Mouse (Mus musculus): ENCODE data around the gene Wnt9b. TPM values are rescaled to one million over a fixed set of nuclear protein-coding genes. Genes with fewer than 3 reads are reported as not detected.
"Not testable (repeated sequence)": the region's sequence is repeated elsewhere in the genome, so short reads cannot be mapped to it uniquely, and the experiment has no call there.

Gene Wnt9b
- under 1 TPM in 1 of 2 experiments, not detected in 1; 0.07 TPM for total RNA-seq (2021)
- long read RNA-seq, experiment 1, result 0 reads
- long read RNA-seq, experiment 2, result 0 reads

GRCm38 (mm10) chr11:103749306-103750089 lies at the start of gene Wnt9b:
Gene Wnt9b, minus strand, starts transcription at chr11:103749821.
- no peak for DNase-seq (ENCODE audit: low spot score)

DNA sequence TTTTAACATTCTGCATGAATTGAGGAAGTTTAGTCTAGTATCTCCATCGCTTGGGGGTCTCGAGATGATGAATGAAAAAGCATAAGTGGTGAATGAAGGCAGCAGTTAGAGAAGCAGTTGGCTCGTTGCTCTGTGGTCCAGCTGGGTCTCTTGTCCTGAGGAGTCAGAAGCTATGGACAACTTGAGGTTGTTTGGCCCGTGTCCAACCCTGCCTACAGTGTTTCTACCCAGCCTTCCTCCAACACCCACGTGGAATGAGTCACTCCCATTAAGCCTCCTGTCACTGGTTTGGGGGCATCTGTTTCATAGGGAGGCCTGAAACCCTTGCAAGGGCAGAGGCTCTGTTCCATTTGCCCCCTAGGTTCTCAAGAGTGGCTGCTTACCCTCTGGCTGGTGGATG lies 40.3 kb upstream of the Wnt9b start:
- DNase-seq (ENCODE audit: low spot score), result no peak

DNA sequence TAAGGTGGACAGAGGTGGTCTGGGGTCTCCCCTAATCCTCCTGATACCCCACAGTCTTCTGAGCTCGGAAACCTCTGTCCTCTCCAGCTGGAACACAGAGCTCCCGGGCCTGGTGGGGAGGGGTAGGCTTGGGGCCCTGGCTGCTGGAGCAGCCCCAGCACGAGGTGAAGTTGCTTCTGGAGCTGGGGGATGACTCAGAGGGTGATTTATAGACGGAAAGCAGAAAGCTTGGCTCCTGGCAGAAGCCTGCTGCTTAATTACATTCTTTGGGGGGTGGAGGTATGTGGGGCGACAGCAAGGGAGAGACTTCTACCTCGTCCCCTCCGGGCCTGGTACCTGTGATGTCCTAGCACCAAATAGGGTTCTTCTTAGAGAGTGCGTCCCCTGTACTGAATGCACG lies 30.5 kb upstream of the Wnt9b start:
- no peak for DNase-seq (ENCODE audit: low spot score)

- DNase-seq (ENCODE audit: low spot score), result no peak
Observed at GRCm38 (mm10) chr11:103774228-103774530, 24.6 kb upstream of the Wnt9b start.

DNA sequence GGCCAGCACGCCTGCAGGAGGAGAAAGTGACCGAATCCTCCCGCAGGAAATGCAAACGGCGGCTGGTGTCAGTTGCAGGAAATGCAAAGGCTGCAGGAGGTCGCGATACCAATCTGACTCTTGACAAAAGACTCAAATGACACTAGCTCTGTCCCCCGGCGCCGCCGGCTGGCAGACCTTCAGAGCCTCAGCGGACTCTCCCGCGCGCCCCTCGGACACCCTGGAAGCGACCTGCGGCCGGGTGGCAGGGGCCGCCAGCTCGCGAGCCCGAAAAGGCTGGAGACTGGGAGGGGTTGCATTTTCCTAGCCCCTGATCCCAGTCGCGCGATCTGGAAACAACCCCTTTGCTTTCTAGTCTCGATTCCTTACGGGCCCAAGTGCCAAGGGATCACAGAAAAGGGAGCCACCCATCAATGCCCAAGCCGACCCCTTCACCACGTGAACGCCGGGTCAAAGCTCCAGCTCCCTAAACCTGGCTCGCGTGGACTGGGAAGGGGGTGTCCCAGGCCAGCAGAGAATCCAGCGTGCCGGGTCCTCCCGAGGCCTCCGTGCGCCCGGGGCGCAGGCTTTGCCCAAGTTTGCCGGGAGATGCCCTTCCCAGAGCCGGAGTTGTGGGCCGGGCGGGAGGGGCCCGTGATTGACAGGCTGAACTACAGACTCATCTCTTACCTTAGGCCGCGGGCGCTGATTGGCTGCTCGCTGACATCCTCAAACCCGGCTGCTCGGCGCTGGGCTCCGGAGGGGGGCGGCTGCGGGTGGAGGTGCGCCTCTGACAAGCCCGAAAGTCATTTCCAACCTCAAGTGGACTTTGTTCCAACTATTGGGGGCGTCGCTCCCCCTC lies 24.0 kb upstream of the Wnt9b start, which contains the start of gene Wnt3:
Gene Wnt3 (plus strand): TSS at position 764 of the 841 bp plus-strand sequence.
- no peak for DNase-seq (ENCODE audit: low spot score)

DNA sequence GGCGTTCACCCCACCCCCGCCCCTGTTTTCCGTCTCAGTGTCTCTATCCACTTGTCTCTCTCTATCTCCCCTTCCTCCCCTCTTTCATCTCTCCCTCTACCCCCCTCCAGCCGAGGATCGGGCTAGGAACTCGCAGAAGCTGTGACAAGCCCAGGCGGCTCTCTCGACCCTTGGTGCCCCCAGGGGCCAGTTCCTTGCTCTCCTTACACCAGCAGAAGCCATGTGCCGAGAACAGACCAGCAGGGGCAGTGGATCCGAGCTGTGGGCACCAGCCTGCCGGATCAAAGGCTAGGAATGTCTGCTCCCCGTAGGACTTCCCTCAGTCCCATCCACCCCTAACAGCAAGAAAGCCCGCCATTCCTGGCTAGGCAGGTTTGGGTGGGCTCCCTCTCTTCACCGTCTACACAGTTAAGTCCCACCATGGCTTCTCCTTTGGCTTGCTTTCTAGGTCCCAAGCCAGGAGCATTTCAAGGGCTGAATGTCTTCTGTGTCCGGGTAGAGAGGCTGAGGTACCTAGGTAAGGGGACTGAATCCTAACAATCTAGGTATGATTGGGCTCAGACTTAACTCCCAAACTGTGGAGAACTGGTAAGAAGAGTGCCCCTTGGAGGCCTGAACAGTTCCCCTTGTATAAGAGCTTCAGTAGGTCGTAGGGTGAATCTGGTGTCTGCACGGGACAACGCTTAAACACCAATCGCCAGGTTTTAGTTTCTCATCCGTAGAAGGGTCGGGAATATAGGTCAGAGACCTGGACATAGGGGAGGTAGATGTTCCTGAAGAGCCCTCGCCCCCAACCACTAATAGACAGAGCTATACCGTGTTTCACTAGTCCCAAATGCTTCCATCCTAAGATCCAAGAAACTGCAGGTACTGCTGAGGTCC lies 23.1 kb upstream of the Wnt9b start:
- DNase-seq (ENCODE audit: low spot score), result no peak

DNA sequence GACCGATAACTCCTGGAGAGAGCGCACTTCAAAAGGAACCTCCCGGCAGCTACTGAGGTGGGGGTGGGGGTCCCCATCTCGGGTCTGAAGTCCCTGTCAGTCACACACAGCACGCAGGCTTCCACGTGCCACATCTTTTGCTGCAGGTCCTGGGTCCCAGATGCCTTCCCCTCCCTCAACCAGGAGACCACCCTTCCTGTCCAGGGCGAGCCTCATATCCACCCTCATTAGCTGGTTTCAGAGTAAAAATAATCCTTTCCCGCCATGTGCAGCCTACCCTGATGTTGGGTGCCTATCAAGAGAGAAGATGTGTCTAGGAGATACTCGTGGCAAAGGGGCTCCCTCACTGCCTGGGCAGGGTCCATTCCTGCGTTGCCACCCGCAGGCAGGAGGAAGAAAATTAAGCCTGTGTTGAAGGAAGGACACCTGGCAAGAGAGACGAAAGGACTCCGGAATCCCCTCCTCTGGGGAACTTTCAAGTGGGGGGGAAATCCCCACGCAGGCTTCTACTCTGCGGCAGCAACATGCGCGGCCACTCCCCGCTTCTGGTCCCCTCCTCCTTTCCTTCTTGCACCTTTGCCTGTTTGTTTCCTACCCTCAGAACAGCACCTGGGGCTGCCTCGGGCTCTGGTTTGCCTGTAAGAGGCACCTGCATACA lies 21.7 kb upstream of the Wnt9b start:
- no peak for DNase-seq (ENCODE audit: low spot score)

- DNase-seq (ENCODE audit: low spot score), result no peak
Observed at GRCm38 (mm10) chr11:103765556-103766011, 16.0 kb upstream of the Wnt9b start.

DNA sequence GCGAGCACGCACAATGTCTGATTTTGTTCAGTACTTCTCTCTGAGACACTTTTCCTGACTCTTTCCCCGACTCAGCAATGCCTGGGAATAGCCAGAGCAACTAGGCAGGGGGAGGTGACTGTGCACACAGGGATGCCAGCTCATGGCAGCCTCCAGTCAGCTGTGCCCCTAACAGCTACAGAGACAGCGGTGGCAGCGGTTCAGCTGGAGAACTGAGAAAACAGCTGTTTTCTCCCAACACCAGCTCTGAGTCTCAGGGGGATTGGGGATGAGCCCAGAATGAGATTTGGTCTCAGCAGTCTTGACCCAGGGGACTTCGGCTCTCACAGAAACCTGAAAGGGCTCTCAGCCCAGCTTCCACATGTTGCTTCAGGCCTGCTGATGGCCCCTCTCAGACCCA lies 15.0 kb upstream of the Wnt9b start:
- DNase-seq (ENCODE audit: low spot score), result no peak

- peak; percentile 45 for DNase-seq (ENCODE audit: low spot score)
Observed at GRCm38 (mm10) chr11:103763410-103764163, 14.0 kb upstream of the Wnt9b start.

DNA sequence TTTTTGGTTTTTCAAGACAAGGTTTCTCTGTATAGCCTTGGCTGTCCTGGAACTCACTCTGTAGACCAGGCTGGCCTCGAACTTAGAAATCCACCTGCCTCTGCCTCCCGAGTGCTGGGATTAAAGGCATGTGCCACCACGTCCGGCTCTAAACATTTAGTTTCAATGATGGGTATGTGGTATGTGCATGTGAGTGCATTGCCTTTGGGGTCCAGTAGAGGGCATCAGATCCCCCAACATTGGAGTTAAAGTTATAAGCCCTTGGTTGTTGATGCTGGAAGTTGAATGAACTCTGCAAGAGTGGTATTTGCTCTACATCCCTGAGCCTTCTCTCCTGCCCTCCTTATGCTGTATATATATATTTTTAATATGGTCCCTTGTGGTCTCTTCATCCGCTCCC lies 11.3 kb upstream of the Wnt9b start:
- not testable (repeated sequence) for DNase-seq (ENCODE audit: low spot score)

GRCm38 (mm10) chr11:103760101-103760500 lies 10.5 kb upstream of the Wnt9b start:
- DNase-seq (ENCODE audit: low spot score), result no peak

DNA sequence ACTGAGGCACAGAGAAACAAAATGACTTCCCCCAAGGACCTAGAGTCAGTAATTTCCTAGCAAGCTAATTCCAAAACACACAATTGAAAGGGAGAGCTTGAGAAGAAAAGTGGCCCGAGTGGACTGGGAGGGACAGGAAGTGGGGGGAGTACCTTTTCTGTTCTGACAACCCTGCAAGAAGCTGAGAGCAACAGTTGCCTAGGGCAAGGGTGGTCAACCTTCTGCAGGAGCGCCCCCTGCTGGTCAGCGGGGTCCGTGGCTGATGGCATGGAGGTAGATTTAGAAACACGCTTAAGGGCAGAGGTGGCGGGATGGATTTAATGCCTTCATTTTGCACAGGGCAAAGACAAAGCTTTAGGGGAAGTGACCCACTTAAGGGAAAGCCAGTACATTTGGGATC lies 9.1 kb upstream of the Wnt9b start:
- DNase-seq (ENCODE audit: low spot score), result peak; percentile 36

GRCm38 (mm10) chr11:103758054-103758453 lies 8.4 kb upstream of the Wnt9b start:
- no peak for DNase-seq (ENCODE audit: low spot score)

- DNase-seq (ENCODE audit: low spot score), result no peak
Observed at GRCm38 (mm10) chr11:103750612-103751011, 991 bp upstream of the Wnt9b start.

GRCm38 (mm10) chr11:103735046-103735781 lies 14.4 kb downstream of the Wnt9b start:
- no peak for DNase-seq (ENCODE audit: low spot score)

- DNase-seq (ENCODE audit: low spot score), result no peak
Observed at GRCm38 (mm10) chr11:103734411-103735045, 15.1 kb downstream of the Wnt9b start.

GRCm38 (mm10) chr11:103733961-103734360 lies 15.7 kb downstream of the Wnt9b start:
- DNase-seq (ENCODE audit: low spot score), result no peak

DNA sequence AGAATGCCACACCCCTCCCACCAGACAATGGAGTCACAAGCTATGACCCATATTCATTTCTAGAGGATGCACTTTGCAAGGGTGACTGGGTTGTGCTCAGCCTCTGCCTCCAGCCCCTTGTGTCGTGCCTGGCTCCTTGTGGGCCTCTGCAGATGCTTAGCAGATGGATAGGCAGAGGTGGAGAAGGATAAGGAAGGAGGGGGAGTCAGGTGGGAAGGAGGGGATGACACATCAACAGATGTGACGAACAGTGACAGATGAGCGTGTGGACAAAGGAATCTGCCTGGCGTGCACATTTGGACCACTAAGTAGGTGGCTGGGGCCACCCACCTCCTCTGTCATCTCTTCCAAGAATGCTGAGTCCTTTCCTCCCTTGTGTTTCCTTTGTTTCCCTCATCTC lies 16.6 kb downstream of the Wnt9b start:
- no peak for DNase-seq (ENCODE audit: low spot score)
